Mouse (Mus musculus): ENCODE measurements at regions not wholly inside any gene's neighbourhood (a gene's known extent, or its start where the extent isn't known, plus 50 kb on each side); places are given as distances from the start of the nearest gene placed in this dataset.

- peak; percentile 45 for DNase-seq
Measured at GRCm38 (mm10) chr9:67115991-67116390, 66.8 kb upstream of the Tpm1 start.

GRCm38 (mm10) chr9:67114099-67114498 lies 64.9 kb upstream of the Tpm1 start:
- DNase-seq = no peak

GRCm38 (mm10) chr9:67111836-67112584 lies 62.8 kb upstream of the Tpm1 start:
- no peak for DNase-seq

- DNase-seq = no peak
Measured at GRCm38 (mm10) chr9:67107938-67108337, 58.7 kb upstream of the Tpm1 start.

- DNase-seq = peak; percentile 45
Measured at GRCm38 (mm10) chr9:67105867-67106266, 56.7 kb upstream of the Tpm1 start.

GRCm38 (mm10) chr9:67105216-67105615 lies 56.0 kb upstream of the Tpm1 start:
- no peak for DNase-seq

- no peak for DNase-seq
Measured at GRCm38 (mm10) chr9:67104616-67105015, 55.4 kb upstream of the Tpm1 start.

GRCm38 (mm10) chr9:67102578-67102977 lies 53.4 kb upstream of the Tpm1 start:
- no peak for DNase-seq

GRCm38 (mm10) chr9:67099471-67099870 lies 50.3 kb upstream of the Tpm1 start:
- no peak for DNase-seq
